Mouse (Mus musculus) MEL (cell line): ENCODE data around the gene Erbb2.

ENCODE experiments used
- BHLHE40 ChIP-seq: IDR thresholded peaks from 2 replicates; pipeline ENCODE4 v1.6.1; 2012; ENCODE audit warnings: low read depth, mild to moderate bottlenecking, inconsistent platforms, low read length, improper control_type of control experiment, borderline replicate concordance
- CTCF ChIP-seq, 3 experiments: IDR thresholded peaks in 2 of 3; conservative IDR thresholded peaks in 1 of 3; 2 replicates each; pipeline ENCODE4 v1.5.1; 2011 to 2012; ENCODE audit warnings: low read length in 3 of 3, low read depth in 2 of 3, mild to moderate bottlenecking in 2 of 3, improper control_type of control experiment in 1 of 3, inconsistent platforms in 1 of 3, mixed read lengths in 1 of 3, moderate library complexity in 1 of 3; ENCODE audit not compliant: control insufficient read depth in 1 of 3, insufficient read depth in 1 of 3, poor library complexity in 1 of 3, severe bottlenecking in 1 of 3
- E2F4 ChIP-seq: IDR thresholded peaks from 2 replicates; pipeline ENCODE4 v1.6.1; 2011; ENCODE audit warnings: low read depth, low read length, improper control_type of control experiment, borderline replicate concordance
- EP300 ChIP-seq, 2 experiments: IDR thresholded peaks; 2 replicates each; pipeline ENCODE4 v1.6.1; 2011; ENCODE audit warnings: improper control_type of control experiment in 2 of 2, low read length in 2 of 2, low read depth in 1 of 2, mild to moderate bottlenecking in 1 of 2
- GATA1 ChIP-seq: IDR thresholded peaks from 2 replicates; pipeline ENCODE4 v1.6.1; 2011; ENCODE audit warnings: low read depth, low read length, improper control_type of control experiment
- HCFC1 ChIP-seq: IDR thresholded peaks from 2 replicates; pipeline ENCODE4 v1.6.1; 2012; ENCODE audit warnings: low read depth, mild to moderate bottlenecking, inconsistent platforms, low read length, improper control_type of control experiment, moderate library complexity
- MAX ChIP-seq: IDR thresholded peaks from 2 replicates; pipeline ENCODE4 v1.6.1; 2011; ENCODE audit warnings: low read length, improper control_type of control experiment
- NRF1 ChIP-seq: IDR thresholded peaks from 2 replicates; pipeline ENCODE4 v1.6.1; 2014; ENCODE audit warnings: low read depth, mild to moderate bottlenecking, inconsistent platforms, low read length, improper control_type of control experiment, moderate library complexity; ENCODE audit not compliant: poor library complexity, insufficient read depth, severe bottlenecking
- POLR2A ChIP-seq, 2 experiments: IDR thresholded peaks; 2 replicates each; pipeline ENCODE4 v1.6.1; 2011 to 2012; ENCODE audit warnings: low read length in 2 of 2, mild to moderate bottlenecking in 2 of 2, control low read depth in 1 of 2, improper control_type of control experiment in 1 of 2, low read depth in 1 of 2, moderate library complexity in 1 of 2; ENCODE audit not compliant: control insufficient read depth in 1 of 2, insufficient read depth in 1 of 2, poor library complexity in 1 of 2
- SMC3 ChIP-seq: IDR thresholded peaks from 2 replicates; pipeline ENCODE4 v1.6.1; 2011; ENCODE audit warnings: low read depth, low read length, improper control_type of control experiment
- TCF12 ChIP-seq: IDR thresholded peaks from 2 replicates; pipeline ENCODE4 v1.6.1; 2014; ENCODE audit warnings: low read depth, mild to moderate bottlenecking, inconsistent platforms, low read length, improper control_type of control experiment, moderate library complexity
- UBTF ChIP-seq: IDR thresholded peaks from 2 replicates; pipeline ENCODE4 v1.6.1; 2012; ENCODE audit warnings: low read depth, mild to moderate bottlenecking, inconsistent platforms, low read length, improper control_type of control experiment, moderate library complexity, borderline replicate concordance; ENCODE audit not compliant: insufficient read depth

- TF ChIP-seq CTCF (IDR thresholded peaks at IDR 0.05 in 2 of 3, conservative IDR thresholded peaks at IDR 0.05 in 1 of 3; ENCODE audit: control insufficient read depth in 1 of 3, insufficient read depth in 1 of 3, low read depth in 2 of 3, low read length in 3 of 3, poor library complexity in 1 of 3, severe bottlenecking in 1 of 3), result no peak
- TF ChIP-seq EP300 (IDR thresholded peaks at IDR 0.05; ENCODE audit: low read depth in 1 of 2, low read length in 2 of 2), result no peak
- no peak for TF ChIP-seq GATA1
- TF ChIP-seq POLR2A (IDR thresholded peaks at IDR 0.05; ENCODE audit: control insufficient read depth in 1 of 2, insufficient read depth in 1 of 2, low read depth in 1 of 2, low read length in 2 of 2, poor library complexity in 1 of 2), result no peak
- no peak for TF ChIP-seq E2F4
- no peak for TF ChIP-seq UBTF
- TF ChIP-seq MAX, result no peak
- TF ChIP-seq SMC3, result no peak
- TF ChIP-seq HCFC1, result no peak
- TF ChIP-seq BHLHE40, result no peak
- no peak for TF ChIP-seq TCF12
- no peak for TF ChIP-seq NRF1
Observed at GRCm38 (mm10) chr11:98373244-98373643, 39.0 kb upstream of the Erbb2 start.
